Mouse (Mus musculus) heart, embryonic 12.5 days (tissue): ENCODE measurements around the gene Cyp2d26. TPM values are rescaled to one million over a fixed set of nuclear protein-coding genes. Genes with fewer than 3 reads are reported as not detected.

Experiments
- ATAC-seq: fragments of 200-750 bp; cut with Nextera tagmentation; 2 replicates; pipeline ENCODE4 v1.8.0; 2017; ENCODE audit warnings: moderate TSS enrichment, moderate library complexity; ENCODE audit not compliant: insufficient number of reproducible peaks, low FRiP score
- H3K27ac ChIP-seq: fragments of 300-500 bp; sonication (generic); 2 replicates; pipeline ENCODE4 v1.5.1; 2016; ENCODE audit warnings: mild to moderate bottlenecking, moderate library complexity; ENCODE audit not compliant: poor library complexity, severe bottlenecking
- H3K27me3 ChIP-seq: fragments of 300-500 bp; sonication (generic); replicated peaks from 2 replicates; pipeline ENCODE4 v1.6.1; 2016; ENCODE audit warnings: mild to moderate bottlenecking, moderate library complexity
- H3K36me3 ChIP-seq: fragments of 300-500 bp; sonication (generic); 2 replicates; pipeline ENCODE4 v1.6.1; 2016; ENCODE audit warnings: mild to moderate bottlenecking, moderate library complexity
- H3K4me1 ChIP-seq: fragments of 300-500 bp; sonication (generic); replicated peaks from 2 replicates; pipeline ENCODE4 v1.6.1; 2016; ENCODE audit warnings: mild to moderate bottlenecking
- H3K4me2 ChIP-seq: fragments of 300-500 bp; sonication (generic); 2 replicates; pipeline ENCODE4 v1.6.1; 2016; ENCODE audit warnings: mild to moderate bottlenecking, moderate library complexity
- H3K4me3 ChIP-seq: fragments of 300-500 bp; sonication (generic); 2 replicates; pipeline ENCODE4 v1.5.1; 2016; ENCODE audit warnings: mild to moderate bottlenecking
- H3K9ac ChIP-seq: fragments of 300-500 bp; sonication (generic); 2 replicates; pipeline ENCODE4 v1.6.1; 2016; ENCODE audit warnings: mild to moderate bottlenecking, moderate library complexity
- H3K9me3 ChIP-seq: fragments of 300-500 bp; sonication (generic); replicated peaks from 2 replicates; pipeline ENCODE4 v1.6.1; 2016; ENCODE audit warnings: mild to moderate bottlenecking, moderate library complexity
- WGBS: fragments of 180-500 bp; shearing (Covaris S2); methylation state at CpG from one replicate; pipeline ENCODE4 v1.1.7; 2016; 5-methylcytosine and 5-hydroxymethylcytosine counted together
- polyA plus RNA-seq: library from polyadenylated mRNA; unstranded; fragments of >200 nt; fragmentation: Nextera tagmentation; extraction: Ambion mirVana; gene quantifications from 2 replicates; pipeline ENCODE4 v1.2.1, GENCODE M21; 2016

Gene Cyp2d26
- not detected in 2 replicates for polyA plus RNA-seq

DNA sequence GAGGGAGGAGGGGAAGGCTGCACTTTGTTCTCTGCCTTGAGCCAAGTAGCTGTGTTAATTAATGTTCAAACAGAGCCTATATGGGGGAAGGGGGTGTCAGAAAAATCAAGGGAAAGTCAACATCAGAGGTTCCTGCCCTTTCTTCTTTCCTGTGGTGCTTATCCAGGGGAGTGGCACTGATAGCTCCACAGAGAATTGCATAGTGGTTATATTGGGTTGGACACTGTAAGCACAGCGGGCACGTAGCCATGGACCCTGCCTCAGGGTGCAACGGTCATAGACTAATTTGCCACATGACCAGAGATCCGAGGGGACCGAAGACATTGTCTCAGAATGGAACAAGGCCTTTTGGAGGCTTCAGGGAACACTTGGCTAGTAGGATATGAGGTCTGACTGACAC is at the start of gene Cyp2d26:
Gene Cyp2d26, minus strand, starts transcription at position 18 of the 400 bp plus-strand sequence.
- Histone ChIP-seq H3K36me3 (no peaks in the 10 kb centered on the region), H3K4me2 (no peak within 1 kb of the TSS), H3K27me3 (0 out of 2 replicates have a peak, but pooled peaks cover 5% of the 10 kb centered on the region), H3K4me1 (no peaks in the 10 kb centered on the region), H3K27ac (no peak within 1 kb of the TSS), H3K9me3 (no peaks in the 10 kb centered on the region), H3K9ac (no peak within 1 kb of the TSS), H3K4me3 (no peak within 1 kb of the TSS)
- ATAC-seq = no peak
- WGBS = 86% methylated on average over 5 of the region's 5 CpGs

- Histone ChIP-seq H3K36me3 (0 out of 2 replicates have a peak, but pooled peaks cover 3% of the 10 kb centered on the region), H3K9me3 (no peaks in the 10 kb centered on the region), H3K4me1 (no peaks in the 10 kb centered on the region), H3K27me3 (no peaks in the 10 kb centered on the region), H3K4me2 (no peak overlapping the region), H3K27ac (no peak overlapping the region), H3K4me3 (no peak overlapping the region), H3K9ac (no peak overlapping the region)
- WGBS = 88% methylated on average over 3 of the region's 3 CpGs
- no peak for ATAC-seq
Observed at GRCm38 (mm10) chr15:82839146-82839545, 45.1 kb upstream of the Cyp2d26 start.

DNA sequence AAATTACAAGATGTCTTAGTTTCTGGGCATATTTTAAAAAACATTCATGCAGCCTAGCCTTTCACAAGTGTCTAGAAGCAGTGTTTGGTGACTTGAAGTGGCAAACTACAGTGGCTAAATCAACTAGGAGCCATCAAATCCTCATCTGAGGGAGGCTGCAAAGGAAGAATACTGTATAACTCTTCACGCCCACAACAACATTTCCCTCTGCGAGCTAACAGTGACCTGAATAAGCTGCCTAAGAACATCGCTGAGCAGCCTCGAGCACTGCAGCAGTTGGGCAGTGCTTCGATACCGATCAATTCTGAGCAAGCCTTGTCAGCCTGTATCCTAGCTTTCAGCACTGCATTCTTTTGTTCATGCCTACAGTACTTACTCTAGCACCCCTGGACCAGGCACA is 35.8 kb upstream of the Cyp2d26 start:
- Histone ChIP-seq H3K9me3 (no peaks in the 10 kb centered on the region), H3K4me2 (no peak overlapping the region), H3K4me3 (no peak overlapping the region), H3K27ac (no peak overlapping the region), H3K4me1 (no peaks in the 10 kb centered on the region), H3K36me3 (peaks cover 3% of the 10 kb centered on the region; the same call in 1 of the 2 replicates), H3K9ac (no peak overlapping the region), H3K27me3 (no peaks in the 10 kb centered on the region)
- no peak for ATAC-seq
- 75% methylated on average over 6 of the region's 6 CpGs for WGBS

DNA sequence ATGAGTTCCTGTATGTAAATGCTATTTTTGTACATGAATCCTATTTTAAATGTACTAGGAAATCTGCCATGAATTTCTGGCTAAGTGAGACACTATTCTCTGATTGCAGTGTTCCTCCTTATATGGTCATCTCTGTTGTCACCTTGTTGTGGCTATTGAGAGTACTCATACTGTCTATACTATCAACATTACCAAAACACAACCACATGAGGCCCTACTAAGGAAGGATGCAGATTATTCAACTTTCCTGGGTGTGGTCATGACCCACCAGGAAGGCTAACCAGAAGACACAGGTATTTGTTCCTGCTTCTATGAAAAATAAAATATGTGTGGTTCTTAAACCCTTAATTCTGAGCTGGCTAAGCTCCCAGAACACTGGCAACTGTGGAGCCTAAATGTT is 31.8 kb upstream of the Cyp2d26 start:
- H3K4me3 ChIP-seq = no peak overlapping the region
- H3K27ac ChIP-seq = no peak overlapping the region
- no peaks in the 10 kb centered on the region for H3K4me1 ChIP-seq
- H3K4me2 ChIP-seq = no peak overlapping the region
- no peaks in the 10 kb centered on the region for H3K9me3 ChIP-seq
- peaks cover 5% of the 10 kb centered on the region; the same call in 1 of the 2 replicates for H3K36me3 ChIP-seq
- H3K27me3 ChIP-seq = no peaks in the 10 kb centered on the region
- ATAC-seq = no peak
- no peak overlapping the region for H3K9ac ChIP-seq

DNA sequence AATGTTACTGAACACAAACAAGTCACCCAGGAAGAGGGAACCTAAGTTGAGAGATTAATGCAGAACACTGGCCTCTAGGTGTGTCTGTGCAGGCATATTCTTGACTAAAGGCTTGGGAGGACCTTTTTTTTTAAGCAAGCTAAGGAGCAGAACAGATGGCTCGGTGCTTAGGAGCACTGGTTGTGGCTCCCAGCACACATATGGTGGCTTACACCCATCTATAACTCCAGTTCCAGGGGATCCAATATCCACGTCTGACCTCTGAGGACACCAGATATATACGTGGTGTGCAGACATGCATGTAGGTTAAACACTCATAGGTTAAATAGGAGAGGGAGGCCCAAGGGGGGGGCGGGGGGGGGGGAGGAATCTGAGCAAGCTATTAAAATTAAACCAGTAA is 28.3 kb upstream of the Cyp2d26 start:
- H3K4me2 ChIP-seq = no peak overlapping the region
- H3K4me1 ChIP-seq = no peaks in the 10 kb centered on the region
- no peak overlapping the region for H3K9ac ChIP-seq
- H3K27ac ChIP-seq = no peak overlapping the region
- no peak for ATAC-seq
- H3K27me3 ChIP-seq = no peaks in the 10 kb centered on the region
- 89% methylated on average over 3 of the region's 4 CpGs for WGBS
- peaks cover 8% of the 10 kb centered on the region; the same call in 1 of the 2 replicates for H3K36me3 ChIP-seq
- no peak overlapping the region for H3K4me3 ChIP-seq
- H3K9me3 ChIP-seq = no peaks in the 10 kb centered on the region

DNA sequence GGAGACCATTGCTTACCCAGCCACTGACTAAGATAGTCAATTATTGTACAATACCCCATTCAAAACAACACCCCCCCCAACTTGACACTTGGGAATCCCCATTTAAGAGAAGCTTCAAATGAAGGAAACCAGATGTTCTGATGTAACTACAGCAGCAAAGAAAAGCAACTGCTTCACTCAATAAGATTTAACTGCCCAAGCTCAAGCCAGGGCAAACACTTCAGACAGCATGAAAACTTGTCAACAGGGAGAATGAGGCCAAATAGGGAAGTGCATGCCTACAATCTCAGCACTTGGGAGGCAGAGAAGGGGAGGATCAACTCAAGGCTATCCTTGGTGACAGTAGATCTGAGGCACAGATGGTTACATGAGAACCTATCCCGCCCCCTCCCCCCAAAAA is 27.6 kb upstream of the Cyp2d26 start:
- no peak for ATAC-seq
- Histone ChIP-seq H3K27me3 (no peaks in the 10 kb centered on the region), H3K36me3 (peaks cover 8% of the 10 kb centered on the region; the same call in 1 of the 2 replicates), H3K9ac (no peak overlapping the region), H3K4me3 (no peak overlapping the region), H3K27ac (no peak overlapping the region), H3K4me2 (no peak overlapping the region), H3K4me1 (no peaks in the 10 kb centered on the region), H3K9me3 (no peaks in the 10 kb centered on the region)
- 89% methylated on average over 1 of the region's 1 CpGs for whole genome bisulfite sequencing

GRCm38 (mm10) chr15:82815296-82815695 is 21.2 kb upstream of the Cyp2d26 start:
- no peak for ATAC-seq
- no peak overlapping the region for H3K4me2 ChIP-seq
- WGBS = 82% methylated on average over 4 of the region's 4 CpGs

DNA sequence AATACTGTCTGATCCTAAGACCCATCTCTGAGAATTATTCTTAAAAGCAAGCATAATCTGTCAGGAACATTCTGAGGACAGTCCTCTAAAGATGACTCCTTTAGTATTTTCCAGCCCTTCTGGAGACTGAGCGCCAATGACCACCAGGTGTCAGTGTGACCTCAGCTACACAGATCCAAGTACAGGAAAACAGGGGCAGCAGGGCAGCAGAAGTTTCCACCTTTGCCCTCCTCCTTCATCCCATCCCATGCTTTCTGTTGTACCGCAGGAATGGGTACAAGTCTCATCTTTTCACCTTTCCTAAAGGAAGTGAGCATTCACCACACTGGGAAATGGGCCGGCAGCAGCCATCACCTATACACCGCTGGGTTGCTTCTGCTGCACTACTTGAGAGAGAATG is 20.7 kb upstream of the Cyp2d26 start:
- no peak overlapping the region for H3K27ac ChIP-seq
- no peak overlapping the region for H3K4me2 ChIP-seq
- no peak overlapping the region for H3K9ac ChIP-seq
- H3K9me3 ChIP-seq = no peaks in the 10 kb centered on the region
- peaks cover 21% of the 10 kb centered on the region for H3K36me3 ChIP-seq
- peak; percentile 63 for ATAC-seq
- no peaks in the 10 kb centered on the region for H3K4me1 ChIP-seq
- no peak overlapping the region for H3K4me3 ChIP-seq
- H3K27me3 ChIP-seq = no peaks in the 10 kb centered on the region
- 59% methylated on average over 4 of the region's 4 CpGs for WGBS

More at GRCm38 (mm10) chr15:82815296-82815695, 21.2 kb upstream of the Cyp2d26 start:
- Histone ChIP-seq H3K36me3 (peaks cover 20% of the 10 kb centered on the region), H3K9me3 (no peaks in the 10 kb centered on the region), H3K4me3 (no peak overlapping the region), H3K4me1 (no peaks in the 10 kb centered on the region), H3K27me3 (no peaks in the 10 kb centered on the region), H3K9ac (no peak overlapping the region), H3K27ac (no peak overlapping the region)

GRCm38 (mm10) chr15:82814321-82814720 is 20.2 kb upstream of the Cyp2d26 start:
- Histone ChIP-seq H3K36me3 (peaks cover 26% of the 10 kb centered on the region), H3K27ac (no peak overlapping the region), H3K4me1 (no peaks in the 10 kb centered on the region), H3K9ac (no peak overlapping the region), H3K27me3 (no peaks in the 10 kb centered on the region), H3K9me3 (no peaks in the 10 kb centered on the region), H3K4me3 (no peak overlapping the region), H3K4me2 (no peak overlapping the region)
- ATAC-seq = no peak
- WGBS = 79% methylated on average over 7 of the region's 7 CpGs

DNA sequence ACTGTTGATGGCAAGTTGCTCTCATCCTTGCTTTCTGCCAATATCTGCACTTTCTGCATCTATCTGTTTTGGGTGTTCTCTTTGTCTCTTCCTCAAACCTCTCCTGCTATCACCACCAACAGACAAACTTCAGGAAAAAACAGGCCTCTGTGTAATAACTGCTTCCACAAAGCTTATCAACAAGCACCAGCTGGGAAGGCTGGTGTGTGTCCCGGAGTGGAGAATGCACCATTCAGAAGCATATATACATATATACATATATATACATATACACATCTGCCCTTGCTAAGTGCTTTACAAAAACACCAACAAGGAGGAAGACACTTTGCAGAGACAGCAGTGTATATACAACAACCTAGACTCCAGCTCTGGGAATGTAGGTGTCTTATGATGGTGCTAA is 16.5 kb upstream of the Cyp2d26 start:
- WGBS = 60% methylated on average over 1 of the region's 1 CpGs
- Histone ChIP-seq H3K9ac (no peak overlapping the region), H3K4me3 (no peak overlapping the region), H3K27ac (no peak overlapping the region), H3K9me3 (no peaks in the 10 kb centered on the region), H3K4me2 (no peak overlapping the region), H3K4me1 (no peaks in the 10 kb centered on the region), H3K27me3 (no peaks in the 10 kb centered on the region), H3K36me3 (peaks cover 26% of the 10 kb centered on the region)
- ATAC-seq = no peak

- Histone ChIP-seq H3K4me1 (no peaks in the 10 kb centered on the region), H3K4me3 (no peak overlapping the region), H3K9ac (no peak overlapping the region), H3K27ac (no peak overlapping the region), H3K36me3 (peaks cover 24% of the 10 kb centered on the region), H3K27me3 (no peaks in the 10 kb centered on the region), H3K9me3 (no peaks in the 10 kb centered on the region), H3K4me2 (no peak overlapping the region)
- 67% methylated on average over 6 of the region's 6 CpGs for WGBS
- no peak for ATAC-seq
Observed at GRCm38 (mm10) chr15:82809511-82809910, 15.4 kb upstream of the Cyp2d26 start.

DNA sequence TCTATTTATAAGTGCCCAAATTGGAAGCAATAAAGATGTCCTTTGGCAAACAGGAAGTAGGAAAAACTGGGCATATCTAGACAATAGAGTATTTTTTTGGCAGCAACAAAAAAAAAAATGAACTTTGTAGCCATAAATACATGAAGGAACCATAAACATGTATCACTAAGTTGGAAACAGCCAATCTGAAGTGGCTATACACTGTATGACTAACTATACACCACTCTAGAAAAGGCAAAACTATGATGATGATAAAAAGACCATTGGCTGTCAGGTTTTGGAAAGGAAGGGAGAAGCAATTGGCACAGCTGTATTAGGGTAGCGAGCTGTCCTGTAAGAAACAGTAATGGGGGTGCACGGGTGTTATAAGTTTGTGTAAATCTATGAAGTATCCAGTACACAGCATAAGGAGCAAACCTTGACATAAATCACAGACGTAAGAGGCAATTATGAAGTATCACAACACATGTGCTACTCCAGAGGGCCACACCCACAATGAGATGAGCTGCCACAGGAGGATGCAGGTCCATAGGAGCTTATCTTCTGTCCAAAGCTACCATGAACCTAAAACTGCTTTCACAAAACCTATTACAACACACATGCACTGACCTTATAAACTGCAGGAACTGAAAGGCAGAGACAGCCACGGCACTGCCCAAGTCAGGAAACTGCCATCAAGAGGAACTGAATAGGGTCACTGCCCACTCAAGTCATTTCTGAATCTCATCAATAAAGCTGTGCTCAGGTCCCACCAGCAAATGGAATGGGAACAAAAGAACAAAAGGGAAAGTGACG is 13.1 kb upstream of the Cyp2d26 start:
- no peak overlapping the region for H3K4me2 ChIP-seq
- H3K4me3 ChIP-seq = no peak overlapping the region
- H3K9ac ChIP-seq = no peak overlapping the region
- H3K4me1 ChIP-seq = no peaks in the 10 kb centered on the region
- WGBS = 80% methylated on average over 5 of the region's 5 CpGs
- H3K27ac ChIP-seq = no peak overlapping the region
- H3K9me3 ChIP-seq = no peaks in the 10 kb centered on the region
- no peaks in the 10 kb centered on the region for H3K27me3 ChIP-seq
- H3K36me3 ChIP-seq = peaks cover 19% of the 10 kb centered on the region
- ATAC-seq = no peak
